Mouse (Mus musculus) CH12.LX (cell line): ENCODE measurements around the gene Eif3l.

Experiments used
- CHD1 ChIP-seq: IDR thresholded peaks from 2 replicates; pipeline ENCODE4 v1.6.1; 2012; ENCODE audit warnings: low read depth, low read length, improper control_type of control experiment, inconsistent platforms
- CTCF ChIP-seq, 2 experiments: IDR thresholded peaks in 1 of 2; conservative IDR thresholded peaks in 1 of 2; 2 replicates each; pipeline ENCODE4 v1.5.1; 2011 to 2012; ENCODE audit warnings: low read depth in 2 of 2, low read length in 2 of 2, improper control_type of control experiment in 1 of 2, inconsistent platforms in 1 of 2, mild to moderate bottlenecking in 1 of 2, moderate library complexity in 1 of 2
- JUN ChIP-seq: IDR thresholded peaks from 2 replicates; pipeline ENCODE4 v1.6.1; 2011; ENCODE audit warnings: low read depth, mild to moderate bottlenecking, low read length, improper control_type of control experiment, moderate library complexity; ENCODE audit not compliant: insufficient read depth
- KAT2A ChIP-seq: IDR thresholded peaks from 2 replicates; pipeline ENCODE4 v1.6.1; 2012; ENCODE audit warnings: low read length, improper control_type of control experiment, inconsistent platforms; ENCODE audit not compliant: insufficient replicate concordance
- MYC ChIP-seq: IDR thresholded peaks from 2 replicates; pipeline ENCODE4 v1.6.1; 2011; ENCODE audit warnings: low read depth, mild to moderate bottlenecking, improper control_type of control experiment, low read length
- TBP ChIP-seq: conservative IDR thresholded peaks from 2 replicates; pipeline ENCODE4 v1.6.1; 2011; ENCODE audit warnings: low read depth, low read length, improper control_type of control experiment
- USF1 ChIP-seq: IDR thresholded peaks from 2 replicates; pipeline ENCODE4 v1.6.1; 2014; ENCODE audit warnings: low read depth, mild to moderate bottlenecking, inconsistent platforms, low read length, improper control_type of control experiment

DNA sequence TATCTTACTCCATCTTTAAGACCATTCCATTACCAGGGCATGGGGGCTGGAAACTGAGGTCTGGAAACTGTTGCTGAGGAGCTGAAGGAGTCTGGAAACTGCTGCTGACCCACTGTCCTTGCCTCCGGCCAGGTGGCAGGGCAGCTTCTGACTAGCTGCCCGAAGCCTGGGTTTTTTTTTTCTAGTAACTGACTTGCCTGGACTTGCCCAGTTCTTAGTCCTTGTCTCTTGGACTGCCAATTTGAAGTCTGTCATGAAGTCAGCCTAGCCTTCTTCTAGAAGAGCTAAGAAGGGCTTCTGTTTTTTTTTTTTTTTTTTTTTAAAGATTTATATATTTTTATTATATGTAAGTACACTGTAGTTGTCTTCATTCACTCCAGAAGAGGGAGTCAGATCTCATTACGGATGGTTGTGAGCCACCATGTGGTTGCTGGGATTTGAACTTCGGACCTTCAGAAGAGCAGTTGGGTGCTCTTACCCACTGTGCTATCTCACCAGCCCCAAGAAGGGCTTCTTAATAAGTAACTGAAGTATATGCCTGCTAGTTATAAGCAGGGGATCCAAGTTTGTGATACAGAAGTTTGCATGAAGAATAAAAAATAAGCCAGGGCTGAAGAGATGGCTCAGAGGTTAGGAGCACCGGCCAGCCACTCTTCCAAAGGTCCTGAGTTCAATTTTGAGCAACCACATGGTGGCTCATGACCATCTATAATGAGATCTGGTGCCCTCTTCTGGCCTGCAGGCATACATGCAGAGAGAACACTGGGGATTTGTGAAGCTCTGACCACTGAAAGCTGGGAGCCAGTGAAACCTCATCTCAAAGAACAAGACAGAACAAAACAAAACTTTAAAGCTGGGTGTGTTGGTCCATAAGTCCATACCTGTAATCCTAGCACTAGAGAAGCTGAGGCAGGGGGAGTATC lies 3.6 kb upstream of the Eif3l start:
- TF ChIP-seq MYC (peak; percentile 98), USF1 (no peak), JUN (no peak), CHD1 (peak; percentile 99), KAT2A (no peak), TBP (peak; percentile 59; the same call in 1 of the 2 replicates), CTCF (conservative IDR thresholded peaks at IDR 0.05 in 1 of 2, IDR thresholded peaks at IDR 0.05 in 1 of 2; ENCODE audit: low read depth in 2 of 2, low read length in 2 of 2) (peak; percentile 38 to 93; a peak in 3 of 4 replicates)
